Mouse (Mus musculus) ES-E14 (cell line): Measurements from ENCODE around the gene Adh4.

Source experiments
- HCFC1 ChIP-seq: IDR thresholded peaks from 2 replicates; pipeline ENCODE4 v1.6.1; 2012; ENCODE audit warnings: low read length, inconsistent platforms, borderline replicate concordance; ENCODE audit not compliant: insufficient read depth
- ZC3H11A ChIP-seq: IDR thresholded peaks from 2 replicates; pipeline ENCODE4 v1.6.1; 2012; ENCODE audit warnings: low read depth, mild to moderate bottlenecking, inconsistent platforms, low read length, borderline replicate concordance
- ZNF384 ChIP-seq: IDR thresholded peaks from 2 replicates; pipeline ENCODE4 v1.6.1; 2012; ENCODE audit warnings: low read depth, low read length, inconsistent platforms

GRCm38 (mm10) chr3:138464573-138465147, 49.4 kb downstream of the Adh4 start:
- no peak for TF ChIP-seq ZC3H11A
- TF ChIP-seq ZNF384 = no peak
- TF ChIP-seq HCFC1 = no peak
